Mouse (Mus musculus): Measurements from ENCODE around the gene Mapk8ip2.

The Mapk8ip2 gene

DNA sequence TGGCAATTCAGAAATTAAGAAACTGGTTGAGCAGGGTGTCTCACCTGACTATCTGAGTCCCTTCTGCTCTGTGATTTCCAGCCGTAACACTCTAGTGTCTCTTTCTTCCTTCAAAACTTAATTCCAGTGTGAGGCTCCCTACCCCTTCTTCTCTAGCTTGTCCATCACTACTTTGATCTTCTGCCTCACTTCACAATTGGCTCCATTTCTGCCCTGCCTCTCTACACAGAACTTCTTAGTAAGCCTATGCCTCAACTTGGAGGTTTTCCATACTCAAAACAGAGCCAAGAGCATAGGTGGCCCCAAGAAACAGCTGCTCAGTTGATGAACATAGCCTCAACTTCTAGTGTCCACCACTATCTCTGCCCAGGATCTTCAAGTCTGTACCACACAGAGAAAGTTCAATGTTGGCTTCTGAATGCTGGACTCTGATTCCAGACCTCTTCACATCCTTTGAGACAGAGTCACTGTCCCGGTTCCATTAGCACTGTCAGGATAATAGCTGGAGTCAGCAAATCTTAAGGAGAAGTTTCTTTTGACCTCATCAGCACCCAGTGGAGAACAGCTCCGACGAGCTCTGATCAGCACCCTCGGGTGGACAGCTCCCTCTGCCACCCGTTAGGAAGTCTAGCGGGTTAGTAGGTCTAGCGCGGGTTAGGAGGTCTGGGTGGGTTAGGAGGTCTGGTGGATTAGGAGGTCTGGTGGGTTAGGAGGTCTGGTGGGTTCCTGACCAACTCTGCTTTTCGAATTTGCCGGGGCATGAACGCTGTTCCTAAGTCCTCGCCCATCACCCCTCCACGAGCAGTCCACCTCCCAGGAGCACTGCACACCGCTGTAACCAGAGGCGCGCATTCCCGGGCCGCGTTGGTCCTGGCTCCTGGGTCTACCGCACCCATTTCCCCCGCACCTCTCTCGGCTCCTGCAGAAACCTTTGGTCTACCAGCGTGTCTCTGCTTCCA is 528 bp upstream of the Mapk8ip2 start:
- in situ Hi-C loops (cut with MboI, MseI): no loop called here

DNA sequence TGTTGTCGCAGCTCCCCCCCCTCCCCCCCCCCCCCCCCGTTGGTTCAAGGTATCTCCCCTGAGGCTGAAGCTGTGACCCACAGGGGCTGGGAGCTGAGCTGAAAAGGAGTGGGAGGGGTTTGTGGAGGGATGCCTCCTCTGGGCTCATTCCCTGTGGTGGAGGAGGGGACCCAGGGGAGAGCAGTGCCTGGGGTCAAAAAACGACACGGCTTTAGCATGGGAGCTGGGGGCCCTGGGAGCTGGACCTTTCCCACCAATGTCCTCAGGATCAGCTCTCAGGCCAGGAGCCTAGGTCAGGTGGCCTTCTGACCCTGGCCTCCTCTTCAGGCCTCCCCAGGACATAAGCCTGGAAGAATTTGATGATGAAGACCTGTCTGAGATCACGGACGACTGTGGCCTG is 1.1 kb downstream of the Mapk8ip2 start:
- in situ Hi-C loops (cut with MboI, MseI): no loop called here

DNA sequence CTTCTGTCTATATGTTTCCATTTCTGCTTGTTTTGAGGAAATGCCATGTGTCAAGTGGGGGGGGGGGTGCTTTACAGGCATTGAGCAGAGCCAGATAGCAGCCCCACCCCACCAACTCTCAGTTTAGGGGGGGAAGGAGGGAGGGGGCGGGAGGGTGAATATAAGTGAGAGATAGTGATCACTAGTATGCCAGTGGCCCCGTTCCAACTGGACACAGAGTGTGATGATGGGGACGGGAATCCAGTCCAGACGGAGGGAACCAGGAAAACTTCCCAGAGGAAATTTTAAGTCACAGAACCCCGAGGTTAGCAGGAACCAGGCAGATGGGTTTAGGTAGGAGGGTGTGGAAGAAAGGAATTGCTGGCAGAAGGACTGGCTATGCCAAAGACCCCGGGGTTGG is 1.9 kb downstream of the Mapk8ip2 start:
- in situ Hi-C loops (cut with MboI, MseI): no loop called here

DNA sequence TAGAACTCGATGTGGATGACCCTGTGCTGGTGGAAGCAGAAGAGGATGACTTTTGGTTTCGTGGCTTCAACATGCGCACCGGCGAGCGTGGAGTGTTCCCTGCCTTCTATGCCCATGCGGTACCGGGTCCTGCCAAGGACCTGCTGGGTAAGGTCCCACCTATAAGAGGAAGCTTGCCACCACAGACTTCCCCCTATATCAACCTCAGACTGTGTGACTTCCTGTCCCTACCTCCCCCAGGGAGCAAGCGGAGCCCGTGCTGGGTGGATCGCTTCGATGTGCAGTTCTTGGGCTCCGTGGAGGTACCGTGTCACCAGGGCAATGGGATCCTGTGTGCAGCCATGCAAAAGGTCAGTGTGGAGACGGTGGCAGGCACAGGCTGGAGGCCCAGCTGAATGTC is 5.2 kb downstream of the Mapk8ip2 start:
- in situ Hi-C loops (cut with MboI, MseI): no loop called here

DNA sequence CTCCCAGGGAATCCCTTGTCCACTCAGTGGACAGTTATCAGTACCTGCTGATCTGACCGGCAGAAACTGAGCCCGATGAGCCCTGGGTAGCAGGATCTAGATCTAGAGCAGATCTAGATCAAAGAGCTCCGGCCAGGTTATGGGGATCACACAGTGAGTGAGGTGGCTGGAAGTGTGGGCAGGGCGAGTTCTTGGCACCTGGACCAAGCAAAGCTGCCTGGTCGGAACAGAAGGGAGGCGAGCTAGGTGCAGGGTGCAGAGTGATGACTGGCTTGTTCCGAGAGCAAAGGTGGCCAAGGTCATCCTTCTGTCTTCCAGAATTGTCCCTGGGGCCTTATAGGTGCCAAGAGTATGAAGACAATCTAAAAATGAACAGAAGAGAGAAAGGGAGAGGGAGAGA is 6.1 kb downstream of the Mapk8ip2 start:
- in situ Hi-C loops (cut with MboI, MseI): no loop called here

DNA sequence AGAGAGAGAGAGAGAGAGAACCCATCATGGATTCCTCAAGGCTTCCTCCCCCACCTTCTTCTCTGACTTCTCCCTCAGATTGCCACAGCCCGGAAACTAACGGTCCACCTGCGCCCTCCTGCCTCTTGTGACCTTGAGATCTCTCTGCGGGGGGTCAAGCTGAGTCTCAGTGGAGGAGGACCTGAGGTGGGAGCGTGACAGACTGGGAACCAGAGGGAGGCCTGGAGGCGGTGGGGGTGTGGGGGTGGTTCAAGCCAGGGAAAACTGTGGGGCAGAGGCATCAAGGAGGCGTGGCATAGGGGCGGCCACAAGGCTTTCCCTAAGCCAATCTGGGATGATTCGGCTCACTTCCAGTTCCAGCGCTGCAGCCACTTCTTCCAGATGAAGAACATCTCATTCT is 6.6 kb downstream of the Mapk8ip2 start:
- in situ Hi-C loops (cut with MboI, MseI): no loop called here

DNA sequence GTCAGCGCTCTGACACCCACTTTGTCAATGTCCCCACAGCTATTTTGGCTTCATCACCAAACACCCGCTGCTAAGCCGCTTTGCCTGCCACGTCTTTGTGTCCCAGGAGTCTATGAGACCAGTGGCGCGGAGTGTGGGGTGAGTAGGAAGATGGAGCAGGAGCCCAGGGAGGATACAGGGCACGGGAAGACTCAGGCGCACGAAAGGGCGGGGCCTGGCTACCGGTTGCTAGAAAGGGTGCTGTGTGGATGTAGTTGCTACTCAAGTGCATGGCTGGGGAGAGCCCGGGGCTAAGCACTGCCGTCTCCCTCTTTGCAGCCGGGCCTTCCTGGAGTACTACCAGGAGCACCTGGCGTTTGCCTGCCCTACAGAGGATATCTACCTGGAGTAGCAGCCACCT is 7.6 kb downstream of the Mapk8ip2 start:
- in situ Hi-C loops (cut with MboI, MseI): no loop called here

DNA sequence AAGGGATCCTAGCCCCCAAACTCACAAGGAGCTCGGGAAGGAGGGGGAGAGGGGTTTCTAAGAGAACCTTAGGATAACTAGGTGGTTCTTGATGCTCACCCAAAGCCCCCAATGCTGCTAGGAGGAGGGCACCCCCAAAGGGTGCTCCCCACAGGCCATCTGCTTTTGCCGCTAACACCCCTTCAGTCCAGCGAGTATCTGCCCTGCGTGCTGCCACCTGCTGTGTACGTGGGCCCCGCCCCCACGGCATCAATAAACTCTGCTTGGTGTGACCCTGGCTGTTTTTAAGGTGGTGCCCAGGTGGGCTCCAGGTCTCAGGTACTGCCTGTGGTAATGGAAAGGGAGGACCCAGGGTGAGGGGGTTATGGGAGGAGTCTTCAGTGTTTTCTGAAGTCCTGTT is 8.5 kb downstream of the Mapk8ip2 start:
- in situ Hi-C loops (cut with MboI, MseI): no loop called here

DNA sequence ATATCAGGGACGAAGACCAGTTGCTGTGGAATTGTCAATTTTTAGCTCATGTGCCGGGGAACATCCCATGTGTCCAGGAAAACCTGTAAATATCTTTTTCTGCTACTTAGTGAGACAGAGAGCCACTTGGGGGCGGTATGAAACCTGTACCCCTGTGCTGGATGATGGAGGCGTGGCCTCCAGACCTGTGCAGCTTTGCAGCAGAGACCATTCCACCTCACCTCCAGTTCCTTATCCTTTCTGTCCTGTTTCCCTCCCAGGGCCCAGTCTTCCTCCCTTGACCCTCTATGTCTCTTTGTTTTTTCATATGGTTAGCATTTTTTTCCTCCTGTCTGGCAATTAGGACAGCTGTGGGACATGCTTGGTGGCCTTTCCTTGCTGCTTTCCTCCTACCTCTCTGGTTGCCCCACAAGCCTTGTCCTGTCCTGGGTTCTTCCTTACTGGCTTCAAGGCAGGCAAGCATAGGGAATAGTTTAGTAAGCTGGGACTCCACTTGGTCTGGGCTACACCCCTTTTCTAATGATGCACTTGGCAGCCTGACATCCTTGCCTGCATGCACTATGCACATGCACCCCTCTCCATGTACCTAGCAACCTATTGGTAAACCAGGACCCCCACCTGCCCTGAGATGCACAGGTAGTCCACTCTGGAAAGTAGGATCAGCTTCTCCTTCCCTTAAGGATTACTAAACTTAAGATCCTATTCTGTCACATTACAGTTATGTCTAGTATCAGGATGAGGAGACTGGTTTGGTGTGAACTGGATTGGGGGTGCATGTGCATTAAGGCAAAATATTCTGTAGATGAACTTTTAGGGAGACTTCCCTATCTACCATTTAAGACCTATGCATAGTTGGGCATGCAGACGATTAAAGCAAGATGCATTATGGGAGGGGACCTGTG is 9.9 kb downstream of the Mapk8ip2 start:
- in situ Hi-C loops (cut with MboI, MseI): no loop called here

DNA sequence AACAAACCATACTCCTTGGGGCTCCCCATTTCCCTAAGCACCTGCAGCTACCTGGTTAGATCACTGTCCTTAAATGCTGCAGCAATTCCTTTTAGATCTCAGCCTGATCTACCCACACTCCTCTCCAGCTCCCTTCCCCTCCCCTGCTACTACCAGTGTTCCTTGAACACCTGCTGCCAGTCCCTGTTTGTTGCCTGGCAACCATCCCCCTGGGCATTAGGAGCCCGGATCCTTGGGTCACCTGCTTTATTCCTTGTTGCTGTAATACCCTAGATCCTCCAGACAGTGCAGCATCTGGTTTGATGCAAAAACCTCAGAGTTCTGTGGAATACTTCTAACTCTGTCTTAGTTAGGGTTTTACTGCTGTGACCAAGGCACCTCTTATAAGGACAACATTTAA is 11.3 kb downstream of the Mapk8ip2 start:
- in situ Hi-C loops (cut with MboI, MseI): no loop called here

DNA sequence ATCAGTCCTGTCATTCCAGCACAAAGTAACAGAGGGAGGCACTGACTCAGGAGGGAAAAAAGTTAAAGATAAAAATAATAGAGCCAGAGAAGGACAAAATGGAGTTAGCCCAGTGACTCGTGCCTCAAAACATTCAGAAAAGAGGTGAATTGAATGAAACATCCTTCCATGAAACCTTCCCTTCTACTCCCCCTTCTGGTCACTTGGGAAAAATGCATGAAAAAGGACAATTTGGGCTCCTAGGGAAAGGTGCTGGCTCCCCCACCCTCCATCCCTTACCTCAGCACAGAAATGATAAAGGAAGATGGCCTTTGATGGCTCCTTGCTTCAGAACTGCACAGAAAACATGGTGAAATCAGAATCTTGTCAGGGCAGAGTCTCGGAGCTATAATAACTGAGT is 14.9 kb downstream of the Mapk8ip2 start:
- in situ Hi-C loops (cut with MboI, MseI): no loop called here

DNA sequence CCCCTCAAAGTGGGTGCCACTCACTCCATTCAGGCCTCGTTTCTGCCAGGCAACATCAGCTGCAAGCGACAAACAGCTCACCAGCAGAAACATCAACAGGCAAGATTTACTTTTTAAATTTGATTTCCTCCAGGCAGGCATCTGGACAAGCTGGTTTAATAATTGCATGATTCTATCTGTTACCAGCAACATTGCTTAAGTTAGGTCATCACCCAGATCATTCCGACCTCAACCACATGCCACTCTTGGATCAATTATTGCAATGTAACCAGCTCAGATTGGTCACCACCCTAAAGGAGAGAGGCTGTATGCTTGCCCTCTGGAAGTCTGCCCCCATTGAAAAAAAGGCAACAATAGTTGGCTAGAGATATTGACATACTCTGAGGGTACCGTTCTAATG is 17.8 kb downstream of the Mapk8ip2 start:
- in situ Hi-C loops (cut with MboI, MseI): no loop called here

DNA sequence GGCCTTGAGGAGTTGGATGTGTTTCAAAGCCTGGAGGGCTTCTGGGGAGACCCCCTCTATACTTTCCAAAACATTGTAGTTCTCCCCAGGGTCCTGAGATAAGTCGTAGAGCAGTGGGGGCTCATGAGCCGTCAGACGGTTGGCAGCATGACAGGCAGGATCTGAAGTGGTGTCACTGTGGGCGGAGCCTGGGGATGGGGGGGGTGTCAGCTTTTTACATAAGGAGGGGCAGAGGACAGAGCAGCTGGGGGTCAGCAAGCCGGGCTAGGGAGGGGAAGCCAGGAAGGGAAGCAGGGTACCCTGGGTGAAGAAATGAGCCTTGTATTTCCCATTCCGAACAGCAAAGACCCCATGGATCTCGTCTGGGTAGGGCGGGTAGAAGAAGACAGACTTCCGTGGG is 19.7 kb downstream of the Mapk8ip2 start:
- in situ Hi-C loops (cut with MboI, MseI): no loop called here

DNA sequence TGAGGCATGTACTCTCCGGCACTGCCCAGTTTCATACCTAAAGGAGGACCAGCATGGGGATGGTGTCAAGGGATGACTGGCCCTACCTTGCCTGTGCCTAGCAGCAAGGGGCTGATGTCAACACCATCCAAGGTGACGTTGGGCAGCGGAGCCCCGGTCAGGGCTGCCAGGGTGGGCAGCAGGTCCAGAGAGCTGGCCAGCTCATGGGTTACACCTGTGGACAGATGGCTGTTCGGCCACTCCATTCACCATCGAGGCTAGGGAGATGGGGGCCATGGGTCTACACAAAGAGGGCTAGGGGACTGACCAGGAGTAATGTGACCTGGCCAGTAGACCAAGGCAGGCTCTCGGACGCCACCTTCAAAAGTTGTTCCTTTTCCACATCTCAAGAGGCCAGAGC is 20.2 kb downstream of the Mapk8ip2 start:
- in situ Hi-C loops (cut with MboI, MseI): no loop called here

DNA sequence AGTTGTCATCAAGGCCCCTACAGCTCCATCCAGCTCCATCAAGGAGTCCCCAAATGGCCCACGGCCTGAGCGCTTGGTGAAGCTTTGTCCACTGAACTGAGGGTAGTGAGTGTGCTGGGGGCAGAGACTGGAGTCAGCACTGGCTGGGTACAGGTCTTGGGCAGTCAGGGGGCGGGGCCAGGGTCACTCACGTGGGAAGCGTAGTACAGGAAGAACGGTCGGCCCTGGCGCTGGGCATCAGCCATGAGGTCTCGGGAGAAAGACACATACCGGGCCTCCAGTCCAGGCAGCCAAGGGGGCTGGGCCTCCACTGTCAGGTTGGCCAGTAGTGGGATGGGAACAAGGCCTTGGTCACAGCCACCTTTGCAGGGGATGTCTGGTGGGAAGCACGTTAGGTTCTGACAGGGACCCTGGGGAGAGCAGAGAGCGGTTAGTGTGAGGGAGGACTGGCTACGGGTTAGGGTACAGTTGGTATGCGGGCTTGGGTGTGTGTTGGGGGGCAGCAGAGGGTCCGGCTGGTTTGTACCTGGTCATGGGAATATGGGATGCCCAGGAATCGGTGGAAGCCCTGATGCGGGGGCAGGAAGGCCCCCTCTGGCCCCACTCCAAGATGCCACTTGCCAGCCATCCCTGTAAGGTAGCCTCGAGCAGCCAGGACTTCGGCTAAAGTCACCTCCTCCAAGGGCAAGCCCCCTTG is 21.0 kb downstream of the Mapk8ip2 start:
- in situ Hi-C loops (cut with MboI, MseI): no loop called here

DNA sequence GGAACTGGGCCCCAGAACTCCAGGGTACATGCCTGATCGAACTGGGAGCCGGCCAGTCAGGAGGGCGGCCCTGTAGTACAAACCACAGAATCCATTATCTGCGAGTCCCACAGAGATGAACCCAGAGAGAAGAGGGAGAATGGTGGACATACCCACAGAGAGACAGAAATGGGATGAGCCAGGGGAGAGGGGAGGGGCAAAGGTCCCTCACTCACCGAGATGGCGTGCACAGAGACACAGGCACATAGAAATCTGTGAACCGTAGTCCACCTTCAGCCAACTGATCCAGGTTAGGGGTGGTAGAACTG is 21.5 kb downstream of the Mapk8ip2 start:
- in situ Hi-C loops (cut with MboI, MseI): no loop called here

DNA sequence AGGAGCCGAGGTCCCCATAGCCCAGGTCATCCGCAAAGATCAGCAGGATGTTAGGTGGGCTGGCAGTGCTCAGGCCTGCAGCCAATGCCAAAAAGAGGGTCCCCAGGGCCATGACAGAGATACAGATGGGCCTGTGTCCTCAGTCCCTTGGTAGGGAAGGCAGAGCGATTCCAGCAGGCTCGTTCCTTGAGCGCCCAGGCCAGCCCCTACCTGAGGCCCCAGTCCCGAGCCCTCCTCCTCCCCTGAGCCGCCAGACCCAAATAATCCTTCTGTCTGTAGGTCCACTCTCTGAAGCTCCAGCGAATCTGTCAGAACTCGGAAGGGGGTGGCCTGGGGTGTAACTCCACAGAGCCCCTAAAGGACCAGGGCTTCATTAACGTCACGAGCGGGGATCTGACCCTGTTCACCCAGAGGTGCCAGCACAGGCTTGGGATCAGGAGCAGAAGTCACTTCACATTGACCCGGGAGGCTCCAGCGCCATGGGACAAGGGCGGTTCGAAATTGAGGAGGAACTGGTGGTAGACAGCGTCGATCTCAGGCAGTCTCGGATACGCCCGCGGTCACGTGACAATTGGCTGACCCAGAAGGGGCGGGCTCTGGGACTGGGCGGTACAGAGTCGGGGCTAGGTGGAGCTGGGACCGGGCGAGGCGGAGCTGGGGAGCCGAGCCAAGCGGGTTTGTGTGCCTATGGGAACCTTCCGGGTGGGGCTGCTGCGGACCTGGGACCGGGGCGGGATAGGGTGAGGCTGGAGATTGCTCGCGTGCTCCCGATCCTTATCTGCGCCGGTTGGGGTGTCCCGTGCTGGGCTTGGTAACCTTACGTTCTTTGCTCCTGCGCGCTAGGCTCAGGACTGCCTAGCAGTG is 22.1 kb downstream of the Mapk8ip2 start:
- in situ Hi-C loops (cut with MboI, MseI): no loop called here

DNA sequence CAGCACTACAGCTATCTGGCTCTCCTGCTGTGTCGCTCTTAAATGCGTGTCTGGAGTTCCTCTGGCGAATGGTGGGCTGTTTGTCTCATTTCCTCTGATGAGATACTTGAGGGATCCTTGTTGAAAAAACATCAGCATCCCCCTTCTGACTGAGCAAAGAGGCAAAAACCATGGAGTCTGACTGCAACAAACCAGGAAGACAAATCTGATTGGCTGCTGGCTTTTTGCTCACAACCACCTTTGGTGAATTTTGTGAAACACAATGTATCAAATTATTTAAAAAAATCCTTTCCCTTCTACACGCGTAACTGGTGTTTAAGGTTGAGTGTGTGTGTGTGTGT is 22.7 kb downstream of the Mapk8ip2 start:
- in situ Hi-C loops (cut with MboI, MseI): no loop called here

DNA sequence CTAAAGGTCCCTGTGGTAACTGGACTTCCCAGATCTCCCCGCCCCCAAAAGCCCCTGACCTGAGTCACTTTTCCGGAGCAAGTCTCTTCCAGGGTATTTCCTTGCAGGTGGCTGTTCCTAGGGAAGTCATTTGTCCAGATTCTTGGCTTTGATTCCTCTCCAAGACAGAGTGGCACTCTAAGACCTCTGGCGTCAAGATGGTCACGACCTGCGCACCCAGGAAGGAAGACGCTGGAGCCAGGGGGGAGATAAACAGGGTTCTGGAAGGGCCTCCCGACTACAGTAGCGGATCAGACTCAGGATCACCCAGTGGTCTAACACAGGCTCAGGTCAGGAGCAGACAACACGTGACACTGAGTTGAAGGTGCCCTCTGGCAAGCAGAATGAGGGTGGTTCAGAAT is 23.4 kb downstream of the Mapk8ip2 start, which contains the start of gene Arsa:
Arsa (minus strand) TSS at position 335 of the 401 bp plus-strand sequence.
- in situ Hi-C loops (cut with MboI, MseI): no loop called here

DNA sequence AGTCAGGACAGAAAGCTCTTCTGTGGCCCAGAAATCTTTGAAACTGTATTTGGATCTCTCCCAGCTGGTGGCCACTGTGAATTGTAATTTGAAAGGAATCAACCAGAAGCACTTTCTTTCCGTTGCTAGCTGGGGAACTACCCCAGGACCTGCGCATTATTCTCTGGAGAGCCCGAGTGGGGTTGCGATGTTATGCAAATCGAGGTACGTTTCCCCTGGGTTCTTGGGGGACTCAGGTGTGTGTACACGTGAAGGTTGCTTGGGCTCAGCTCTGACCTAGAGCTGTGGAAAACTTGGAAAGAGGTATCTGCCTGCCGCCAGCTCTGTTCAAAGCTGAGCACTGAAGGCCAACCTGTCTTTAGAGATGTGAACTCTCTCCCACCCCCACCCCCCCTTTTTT is 24.1 kb downstream of the Mapk8ip2 start:
- in situ Hi-C loops (cut with MboI, MseI): no loop called here

DNA sequence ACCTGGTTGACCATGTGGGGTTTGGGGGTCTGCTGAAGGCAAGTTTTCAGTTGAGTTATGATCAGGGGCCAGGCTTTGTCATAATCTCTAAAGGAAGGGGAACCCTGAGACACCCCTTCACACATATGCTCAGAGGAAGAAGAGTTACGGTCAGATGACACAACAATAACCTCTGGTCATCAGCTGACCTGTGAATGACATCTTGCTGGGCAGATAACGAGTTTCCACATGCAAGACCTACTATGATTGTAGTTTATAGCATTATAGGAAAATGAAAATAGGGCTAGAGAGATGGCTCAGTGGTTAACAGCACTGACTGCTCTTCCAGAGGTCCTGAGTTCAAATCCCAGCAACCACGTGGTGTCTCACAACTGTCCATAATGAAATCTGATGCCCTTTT is 24.9 kb downstream of the Mapk8ip2 start:
- in situ Hi-C loops (cut with MboI, MseI): no loop called here
